Mouse (Mus musculus): ENCODE results near the gene Uaca.

DNA sequence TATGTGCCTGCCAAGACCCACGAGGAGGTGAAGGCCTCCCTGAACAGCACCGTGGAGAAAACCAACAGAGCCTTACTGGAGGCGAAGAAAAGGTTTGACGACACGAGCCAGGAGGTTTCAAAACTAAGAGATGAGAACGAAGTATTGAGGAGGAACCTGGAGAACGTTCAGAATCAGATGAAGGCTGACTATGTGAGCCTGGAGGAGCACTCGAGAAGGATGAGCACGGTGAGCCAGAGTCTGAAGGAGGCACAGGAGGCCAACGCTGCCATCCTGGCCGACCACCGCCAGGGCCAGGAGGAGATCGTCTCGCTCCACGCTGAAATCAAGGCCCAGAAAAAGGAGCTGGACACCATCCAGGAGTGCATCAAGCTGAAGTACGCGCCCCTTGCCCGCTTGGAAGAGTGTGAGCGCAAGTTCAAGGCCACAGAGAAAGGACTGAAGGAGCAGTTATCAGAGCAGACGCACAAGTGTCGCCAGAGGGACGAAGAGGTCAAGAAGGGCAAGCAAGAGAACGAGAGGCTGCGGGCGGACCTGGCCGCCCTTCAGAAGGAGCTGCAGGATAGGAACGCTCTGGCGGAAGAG, 76.7 kb downstream of the Uaca start:
- TF ChIP-seq CTCF (IDR thresholded peaks at IDR 0.05; ENCODE audit: low read depth, low read length), result no peak
- no peak for TF ChIP-seq GATA1 (IDR thresholded peaks at IDR 0.05; ENCODE audit: borderline replicate concordance, low read length)
- TF ChIP-seq TAL1 (conservative IDR thresholded peaks at IDR 0.05; ENCODE audit: low read depth, low read length), result no peak
